Mouse (Mus musculus) heart, postnatal 0 days (tissue): ENCODE measurements around the gene Trim50. TPM values are rescaled to one million over a fixed set of nuclear protein-coding genes. Genes with fewer than 3 reads are reported as not detected.

Experiments
- ATAC-seq: fragments of 200-750 bp; cut with Nextera tagmentation; 2 replicates; pipeline ENCODE4 v1.8.0; 2017; ENCODE audit warnings: low read depth, moderate number of reproducible peaks, moderate library complexity; ENCODE audit not compliant: insufficient read depth
- DNase-seq: peaks from one replicate; pipeline ENCODE4 v3.0.0-alpha.2; 2016; ENCODE audit warnings: low spot score
- H3K27ac ChIP-seq: fragments of 300-500 bp; sonication (generic); 2 replicates; pipeline ENCODE4 v1.5.1; 2014; ENCODE audit warnings: low read depth, mild to moderate bottlenecking
- H3K27me3 ChIP-seq: fragments of 300-500 bp; sonication (generic); 2 replicates; pipeline ENCODE4 v1.6.1; 2014; ENCODE audit warnings: low read length, mixed read lengths; ENCODE audit not compliant: control insufficient read depth, insufficient read depth
- H3K36me3 ChIP-seq: fragments of 300-500 bp; sonication (generic); replicated peaks from 2 replicates; pipeline ENCODE4 v1.6.1; 2014; ENCODE audit warnings: low read length, mixed read lengths; ENCODE audit not compliant: control insufficient read depth, insufficient read depth
- H3K4me1 ChIP-seq: fragments of 300-500 bp; sonication (generic); 2 replicates; pipeline ENCODE4 v1.6.1; 2014; ENCODE audit warnings: antibody characterized with exemption; ENCODE audit not compliant: control insufficient read depth, insufficient read depth
- H3K4me2 ChIP-seq: fragments of 300-500 bp; sonication (generic); 2 replicates; pipeline ENCODE4 v1.6.1; 2014; ENCODE audit warnings: low read depth, mild to moderate bottlenecking, low read length, moderate library complexity
- H3K4me3 ChIP-seq: fragments of 300-500 bp; sonication (generic); 2 replicates; pipeline ENCODE4 v1.5.1; 2014; ENCODE audit warnings: low read depth, low read length
- H3K9ac ChIP-seq: fragments of 300-500 bp; sonication (generic); replicated peaks from 2 replicates; pipeline ENCODE4 v1.6.1; 2014; ENCODE audit warnings: low read depth, low read length, mixed read lengths
- H3K9me3 ChIP-seq: fragments of 300-500 bp; sonication (generic); replicated peaks from 2 replicates; pipeline ENCODE4 v1.6.1; 2016; ENCODE audit warnings: low read length; ENCODE audit not compliant: control insufficient read depth
- CTCF ChIP-seq: IDR thresholded peaks from 2 replicates; pipeline ENCODE4 v1.5.1; 2016; ENCODE audit warnings: antibody characterized with exemption, control low read depth, low read depth
- EP300 ChIP-seq: IDR thresholded peaks from 2 replicates; pipeline ENCODE4 v1.6.1; 2016; ENCODE audit warnings: antibody characterized with exemption, low read depth
- WGBS: fragments of 180-500 bp; shearing (Covaris S2); extraction: QIAGEN DNeasy Blood & Tissue Kit; methylation state at CpG from one replicate; pipeline ENCODE4 v1.1.7; 2014; 5-methylcytosine and 5-hydroxymethylcytosine counted together
- polyA plus RNA-seq: library from polyadenylated mRNA; unstranded; fragments of >200 nt; fragmentation: Nextera tagmentation; extraction: Ambion mirVana; gene quantifications from 2 replicates; pipeline ENCODE4 v1.2.1, GENCODE M21; 2015
- total RNA-seq: library from RNA; depleted of rRNA; stranded (reverse); fragments of >200 nt; gene quantifications from 2 replicates; pipeline ENCODE4 v1.2.3, GENCODE M21; 2014; ENCODE audit warnings: low replicate concordance

Trim50 gene
- total and polyA plus RNA-seq, 2 experiments from 2014 or later: not detected

GRCm38 (mm10) chr5:135395826-135396225 is 42.7 kb downstream of the Trim50 start:
- TF ChIP-seq CTCF: peak; percentile 59
- TF ChIP-seq EP300: no peak
- peak; percentile 50 for DNase-seq

GRCm38 (mm10) chr5:135399382-135399781 is 46.3 kb downstream of the Trim50 start:
- Histone ChIP-seq H3K4me2 (no peak overlapping the region), H3K27me3 (no peaks in the 10 kb centered on the region), H3K9me3 (no peaks in the 10 kb centered on the region), H3K9ac (no peak overlapping the region), H3K4me3 (no peak overlapping the region), H3K36me3 (no peaks in the 10 kb centered on the region), H3K27ac (no peak overlapping the region), H3K4me1 (0 out of 2 replicates have a peak, but pooled peaks cover 4% of the 10 kb centered on the region)
- 36% methylated on average over 6 of the region's 6 CpGs for WGBS
- peak; percentile 17 for DNase-seq
- no peak for TF ChIP-seq CTCF
- TF ChIP-seq EP300: no peak
- ATAC-seq: no peak

More at GRCm38 (mm10) chr5:135395826-135396225, 42.7 kb downstream of the Trim50 start:
- no peaks in the 10 kb centered on the region for H3K9me3 ChIP-seq
- peaks cover 11% of the 10 kb centered on the region for H3K4me1 ChIP-seq
- no peak overlapping the region for H3K4me3 ChIP-seq
- no peak overlapping the region for H3K9ac ChIP-seq
- 43% methylated on average over 5 of the region's 5 CpGs for WGBS
- no peak overlapping the region for H3K4me2 ChIP-seq
- peaks cover 15% of the 10 kb centered on the region for H3K36me3 ChIP-seq
- H3K27me3 ChIP-seq: no peaks in the 10 kb centered on the region
- no peak for ATAC-seq
- H3K27ac ChIP-seq: no peak overlapping the region

GRCm38 (mm10) chr5:135400244-135400643 is 47.1 kb downstream of the Trim50 start:
- ATAC-seq (peak; percentile 71), DNase-seq (peak; percentile 73)
- no peaks in the 10 kb centered on the region for H3K27me3 ChIP-seq
- H3K4me1 ChIP-seq: no peaks in the 10 kb centered on the region
- no peak overlapping the region for H3K4me3 ChIP-seq
- 10% methylated on average over 2 of the region's 2 CpGs for WGBS
- no peak overlapping the region for H3K9ac ChIP-seq
- no peak overlapping the region for H3K4me2 ChIP-seq
- no peaks in the 10 kb centered on the region for H3K36me3 ChIP-seq
- H3K9me3 ChIP-seq: no peaks in the 10 kb centered on the region
- peak; percentile 96 for TF ChIP-seq CTCF
- TF ChIP-seq EP300: no peak
- no peak overlapping the region for H3K27ac ChIP-seq

GRCm38 (mm10) chr5:135404623-135405022 is 51.5 kb downstream of the Trim50 start:
- ATAC-seq: no peak
- peak; percentile 37 for DNase-seq
- no peak for TF ChIP-seq EP300
- TF ChIP-seq CTCF: no peak
- H3K27ac ChIP-seq: no peak overlapping the region
- H3K27me3 ChIP-seq: no peaks in the 10 kb centered on the region
- no peak overlapping the region for H3K4me3 ChIP-seq
- H3K4me1 ChIP-seq: no peaks in the 10 kb centered on the region
- 36% methylated on average over 20 of the region's 20 CpGs for WGBS
- H3K4me2 ChIP-seq: no peak overlapping the region
- no peaks in the 10 kb centered on the region for H3K36me3 ChIP-seq
- H3K9ac ChIP-seq: no peak overlapping the region
- no peaks in the 10 kb centered on the region for H3K9me3 ChIP-seq

- ATAC-seq: no peak
Measured at GRCm38 (mm10) chr5:135405437-135405836, 52.3 kb downstream of the Trim50 start.

GRCm38 (mm10) chr5:135408114-135408513 is 55.0 kb downstream of the Trim50 start:
- no peaks in the 10 kb centered on the region for H3K9me3 ChIP-seq
- H3K36me3 ChIP-seq: peaks cover 21% of the 10 kb centered on the region
- H3K9ac ChIP-seq: no peak overlapping the region
- no peaks in the 10 kb centered on the region for H3K4me1 ChIP-seq
- no peak overlapping the region for H3K27ac ChIP-seq
- no peak overlapping the region for H3K4me3 ChIP-seq
- WGBS: 87% methylated on average over 4 of the region's 4 CpGs
- H3K27me3 ChIP-seq: no peaks in the 10 kb centered on the region
- DNase-seq (no peak), ATAC-seq (no peak)
- no peak overlapping the region for H3K4me2 ChIP-seq
- TF ChIP-seq CTCF (no peak), EP300 (no peak)

More at GRCm38 (mm10) chr5:135405437-135405836, 52.3 kb downstream of the Trim50 start:
- Histone ChIP-seq H3K36me3 (0 out of 2 replicates have a peak, but pooled peaks cover under 1% of the 10 kb centered on the region), H3K9ac (no peak overlapping the region), H3K4me1 (no peaks in the 10 kb centered on the region), H3K9me3 (no peaks in the 10 kb centered on the region), H3K27ac (no peak overlapping the region), H3K4me3 (no peak overlapping the region), H3K4me2 (no peak overlapping the region), H3K27me3 (no peaks in the 10 kb centered on the region)
- no peak for DNase-seq
- WGBS: 86% methylated on average over 9 of the region's 9 CpGs
- TF ChIP-seq EP300 (no peak), CTCF (no peak)
